ENCODE assay signal across 13 mouse cellular contexts in the genomic region with DNA sequence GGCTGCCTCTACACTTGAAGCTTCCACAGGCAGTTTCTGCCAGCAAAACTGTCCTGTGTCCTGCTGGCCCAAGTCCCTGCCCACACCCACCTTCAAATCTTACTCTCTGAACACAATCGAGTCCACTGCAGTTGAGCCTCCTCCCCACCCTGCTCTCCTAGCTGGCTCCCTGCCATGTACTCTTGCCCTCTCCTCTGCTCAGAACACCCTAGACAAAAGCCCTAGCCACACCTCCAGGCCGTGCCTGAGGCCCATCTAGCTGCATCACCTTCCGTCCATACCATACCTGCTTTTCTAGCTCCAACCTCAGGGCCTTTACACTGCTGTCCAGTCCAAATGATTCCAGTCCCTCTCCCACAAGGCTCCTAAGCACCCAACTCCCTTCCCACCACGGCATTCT. TPM values are rescaled to one million over a fixed set of nuclear protein-coding genes. Genes with fewer than 3 reads are reported as not detected.
DNase-seq lines count a peak whose midpoint lies in the region; ATAC-seq and TF ChIP-seq lines count a peak whose summit lies in the region.
"Had no signal": no experiment of that assay in that cellular context is flagged by ENCODE, and none has a peak within 500 bp of the region (broad histone marks: within the 10 kb centered on the region; RNA-seq: fewer than 3 reads in every experiment).

No protein-coding gene starts in this region.

- no peaks in the 10 kb centered on the region for H3K9me3 ChIP-seq in hindbrain, embryonic 10.5 days
- H3K9me3 ChIP-seq in hindbrain, embryonic 11.5 days (ENCODE audit: control insufficient read depth, low read length): no peaks in the 10 kb centered on the region
- no peaks in the 10 kb centered on the region for H3K9me3 ChIP-seq in midbrain, postnatal 0 days (ENCODE audit: low read length)
- no peaks in the 10 kb centered on the region for H3K9me3 ChIP-seq in midbrain, embryonic 11.5 days (ENCODE audit: control insufficient read depth, low read length)
- H3K9me3 ChIP-seq: midbrain, embryonic 12.5 days had no signal

- H3K4me1 ChIP-seq in hindbrain, embryonic 10.5 days (replicated peaks): peaks cover 34% of the 10 kb centered on the region
- no peaks in the 10 kb centered on the region for H3K4me1 ChIP-seq in hindbrain, embryonic 11.5 days (replicated peaks; ENCODE audit: control insufficient read depth, insufficient read depth, low read length)
- H3K4me1 ChIP-seq in small intestine, adult 2 months (ENCODE audit: control insufficient read depth, insufficient read depth, insufficient read length, low read length): peaks cover 16% of the 10 kb centered on the region; the same call in 1 of the 2 replicates
- peaks cover 15% of the 10 kb centered on the region for H3K4me1 ChIP-seq in midbrain, postnatal 0 days (ENCODE audit: insufficient read depth, low read length)
- peaks cover 11% of the 10 kb centered on the region for H3K4me1 ChIP-seq in midbrain, embryonic 11.5 days (ENCODE audit: control insufficient read depth, insufficient read depth, low read length)

- no peak overlapping the region for H3K4me2 ChIP-seq in hindbrain, embryonic 11.5 days (replicated peaks; ENCODE audit: low read depth, low read length)
- no peak overlapping the region for H3K4me2 ChIP-seq in midbrain, postnatal 0 days (ENCODE audit: low read depth, low read length, poor library complexity, severe bottlenecking)
- no peak overlapping the region for H3K4me2 ChIP-seq in midbrain, embryonic 11.5 days
- H3K4me2 ChIP-seq: midbrain, embryonic 12.5 days had no signal

- H3K4me3 ChIP-seq in hindbrain, embryonic 10.5 days: no peak overlapping the region
- no peak overlapping the region for H3K4me3 ChIP-seq in hindbrain, embryonic 11.5 days (ENCODE audit: low read depth, low read length)
- no peak overlapping the region for H3K4me3 ChIP-seq in small intestine, adult 2 months (ENCODE audit: low read depth, low read length)
- H3K4me3 ChIP-seq in midbrain, postnatal 0 days (ENCODE audit: low read depth, low read length): no peak overlapping the region
- H3K4me3 ChIP-seq in midbrain, embryonic 11.5 days (ENCODE audit: low read depth, low read length): no peak overlapping the region
- H3K4me3 ChIP-seq: erythroblast, embryonic 14.5 days; midbrain, embryonic 12.5 days had no signal

- H3K27ac ChIP-seq in hindbrain, embryonic 10.5 days: peak overlapping the region; percentile 13; the same call in 1 of the 2 replicates
- H3K27ac ChIP-seq in hindbrain, embryonic 11.5 days (ENCODE audit: low read depth, low read length): no peak overlapping the region
- H3K27ac ChIP-seq in small intestine, adult 2 months (ENCODE audit: insufficient read depth, low read depth, low read length): peak overlapping the region; percentile 79
- no peak overlapping the region for H3K27ac ChIP-seq in midbrain, postnatal 0 days (ENCODE audit: low read depth, low read length)
- H3K27ac ChIP-seq in midbrain, embryonic 11.5 days (ENCODE audit: low read depth, low read length): no peak overlapping the region
- H3K27ac ChIP-seq: midbrain, embryonic 12.5 days had no signal

- WGBS in hindbrain, embryonic 10.5 days: 76% methylated on average over 4 of the region's 4 CpGs
- WGBS in hindbrain, embryonic 11.5 days: 76% methylated on average over 4 of the region's 4 CpGs
- 24% methylated on average over 4 of the region's 4 CpGs for WGBS in small intestine, adult 2 months
- WGBS in midbrain, postnatal 0 days: 58% methylated on average over 4 of the region's 4 CpGs
- WGBS in midbrain, embryonic 11.5 days: 77% methylated on average over 4 of the region's 4 CpGs

- no peak for TF ChIP-seq CTCF in small intestine, adult 2 months (IDR thresholded peaks at IDR 0.05; ENCODE audit: extremely low read depth, insufficient read length, insufficient replicate concordance, low read depth, low read length)
- no peak for TF ChIP-seq CTCF in midbrain, postnatal 0 days (IDR thresholded peaks at IDR 0.05)

- peaks cover 31% of the 10 kb centered on the region; the same call in 1 of the 2 replicates for H3K36me3 ChIP-seq in hindbrain, embryonic 10.5 days
- no peaks in the 10 kb centered on the region for H3K36me3 ChIP-seq in hindbrain, embryonic 11.5 days (ENCODE audit: control insufficient read depth, insufficient read depth, low read length)
- no peaks in the 10 kb centered on the region for H3K36me3 ChIP-seq in small intestine, adult 2 months (ENCODE audit: control insufficient read depth, insufficient read depth, low read length)
- peaks cover 7% of the 10 kb centered on the region; the same call in 1 of the 2 replicates for H3K36me3 ChIP-seq in midbrain, postnatal 0 days (ENCODE audit: insufficient read depth, low read length)
- peaks cover 3% of the 10 kb centered on the region for H3K36me3 ChIP-seq in midbrain, embryonic 11.5 days (ENCODE audit: control insufficient read depth, insufficient read depth, low read length)

- DNase-seq in hindbrain, embryonic 10.5 days (ENCODE audit: low spot score): no peak
- DNase-seq in hindbrain, embryonic 11.5 days (ENCODE audit: low spot score): no peak
- DNase-seq in kidney, adult 18-20 months: peak; percentile 39
- DNase-seq in kidney, postnatal 4 days: peak; percentile 45 to 61
- no peak for DNase-seq in midbrain, postnatal 0 days (ENCODE audit: low spot score)
- DNase-seq in embryo, embryonic 9.5 days (ENCODE audit: extremely low spot score): no peak
- no peak for DNase-seq in midbrain, embryonic 11.5 days (ENCODE audit: low spot score, missing footprints)
- DNase-seq: right cerebral cortex, adult 18-20 months; thymus, postnatal 36 days had no signal

- no peak for TF ChIP-seq POLR2A in small intestine, adult 2 months (IDR thresholded peaks at IDR 0.05; ENCODE audit: low read depth, low read length)

- no peak overlapping the region for H3K9ac ChIP-seq in hindbrain, embryonic 11.5 days (ENCODE audit: low read depth, low read length)
- no peak overlapping the region for H3K9ac ChIP-seq in midbrain, postnatal 0 days (replicated peaks; ENCODE audit: low read length, poor library complexity, severe bottlenecking)
- no peak overlapping the region for H3K9ac ChIP-seq in midbrain, embryonic 11.5 days (ENCODE audit: low read length)
- H3K9ac ChIP-seq: midbrain, embryonic 12.5 days had no signal

- peaks cover 20% of the 10 kb centered on the region for H3K27me3 ChIP-seq in hindbrain, embryonic 10.5 days (ENCODE audit: insufficient read depth, poor library complexity, severe bottlenecking)
- H3K27me3 ChIP-seq in hindbrain, embryonic 11.5 days (ENCODE audit: control insufficient read depth, insufficient read depth, low read length): no peaks in the 10 kb centered on the region
- H3K27me3 ChIP-seq in small intestine, adult 2 months (ENCODE audit: control insufficient read depth, insufficient read depth, low read length): no peaks in the 10 kb centered on the region
- no peaks in the 10 kb centered on the region for H3K27me3 ChIP-seq in midbrain, postnatal 0 days (ENCODE audit: insufficient read depth, low read length)
- H3K27me3 ChIP-seq in midbrain, embryonic 11.5 days (ENCODE audit: control insufficient read depth, insufficient read depth, low read length): peaks cover 4% of the 10 kb centered on the region; the same call in 1 of the 2 replicates

- ATAC-seq in hindbrain, embryonic 11.5 days (ENCODE audit: low FRiP score): no peak
- ATAC-seq in midbrain, postnatal 0 days (ENCODE audit: low FRiP score): no peak
- no peak for ATAC-seq in midbrain, embryonic 11.5 days (ENCODE audit: low FRiP score)

RNA-seq across cellular contexts. Expression of a gene that starts 7.2 kb away (rescaled TPM):
- polyA plus RNA-seq in hindbrain, embryonic 10.5 days (2016; fragmentation: Nextera tagmentation; extraction: Ambion mirVana): 4.5 and 8.5 TPM in 2 replicates
- polyA plus RNA-seq in hindbrain, embryonic 11.5 days (2014; fragmentation: Nextera tagmentation; extraction: Ambion mirVana): 8.5 and 11.0 TPM in 2 replicates
- 18.4 and 19.5 TPM in 2 replicates for polyA plus RNA-seq in small intestine, adult 2 months (2012; rRNA removed)
- 62.9 and 63.4 TPM in 2 replicates for total RNA-seq in midbrain, postnatal 0 days (2014; rRNA removed)
- polyA plus RNA-seq in midbrain, postnatal 0 days (2015; fragmentation: Nextera tagmentation; extraction: Ambion mirVana): 15.2 and 17.7 TPM in 2 replicates
- 6.1 and 7.8 TPM in 2 replicates for polyA plus RNA-seq in midbrain, embryonic 11.5 days (2014; fragmentation: Nextera tagmentation; extraction: Ambion mirVana)
- total RNA-seq: granulocyte monocyte progenitor cell, adult 5-6 weeks had no signal
- polyA plus RNA-seq: erythroblast, embryonic 14.5 days had no signal

RNA-seq across cellular contexts. Expression of a gene that starts 46.7 kb away (rescaled TPM):
- 26.3 and 28.3 TPM in 2 replicates for polyA plus RNA-seq in hindbrain, embryonic 10.5 days (2016; fragmentation: Nextera tagmentation; extraction: Ambion mirVana)
- polyA plus RNA-seq in hindbrain, embryonic 11.5 days (2014; fragmentation: Nextera tagmentation; extraction: Ambion mirVana): 20.6 and 21.5 TPM in 2 replicates
- 53.6 and 84.7 TPM in 2 replicates for polyA plus RNA-seq in small intestine, adult 2 months (2012; rRNA removed)
- 19.4 and 29.7 TPM in 2 replicates for total RNA-seq in midbrain, postnatal 0 days (2014; rRNA removed)
- polyA plus RNA-seq in midbrain, postnatal 0 days (2015; fragmentation: Nextera tagmentation; extraction: Ambion mirVana): 34.8 and 36.5 TPM in 2 replicates
- polyA plus RNA-seq in midbrain, embryonic 11.5 days (2014; fragmentation: Nextera tagmentation; extraction: Ambion mirVana): 17.5 TPM in 2 replicates

Comparison
In these comparisons a context has a peak if more than half of its experiments do, and no peak if none do; other contexts are left out.
1. H3K27ac ChIP-seq: peak in hindbrain, embryonic 10.5 days (single experiment) and small intestine, adult 2 months (single experiment); none in hindbrain, embryonic 11.5 days (single experiment), midbrain, postnatal 0 days (single experiment) and midbrain, embryonic 11.5 days (single experiment).
2. DNase-seq: peak in kidney, adult 18-20 months (single experiment) and kidney, postnatal 4 days (2 of 2); none in hindbrain, embryonic 10.5 days (single experiment), hindbrain, embryonic 11.5 days (single experiment), midbrain, postnatal 0 days (single experiment), embryo, embryonic 9.5 days (single experiment) and midbrain, embryonic 11.5 days (single experiment).